Mouse (Mus musculus) stomach, postnatal 0 days (tissue): ENCODE measurements around the gene Ccdc97.

Experiments
- CTCF ChIP-seq: IDR thresholded peaks from 2 replicates; pipeline ENCODE4 v1.5.1; 2016; ENCODE audit warnings: antibody characterized with exemption, low read depth, mild to moderate bottlenecking, moderate library complexity
- EP300 ChIP-seq: optimal IDR thresholded peaks from 2 replicates; pipeline ENCODE3; 2016; ENCODE audit warnings: antibody characterized with exemption

GRCm38 (mm10) chr7:25731294-25732055 lies 12.6 kb upstream of the Ccdc97 start:
- TF ChIP-seq EP300 (no peak), CTCF (no peak)
